Mouse (Mus musculus) liver, embryonic 16.5 days (tissue): ENCODE measurements around the gene Otog. TPM values are rescaled to one million over a fixed set of nuclear protein-coding genes. Genes with fewer than 3 reads are reported as not detected.

ENCODE experiments used
- ATAC-seq: fragments of 200-750 bp; cut with Nextera tagmentation; 2 replicates; pipeline ENCODE4 v1.8.0; 2017; ENCODE audit warnings: low read depth, mild to moderate bottlenecking, moderate number of reproducible peaks, moderate library complexity
- H3K27ac ChIP-seq: fragments of 300-500 bp; sonication (generic); 2 replicates; pipeline ENCODE4 v1.5.1; 2014; ENCODE audit warnings: mild to moderate bottlenecking, low read length
- H3K27me3 ChIP-seq: fragments of 300-500 bp; sonication (generic); 2 replicates; pipeline ENCODE4 v1.6.1; 2014; ENCODE audit warnings: low read depth, low read length, mixed read lengths; ENCODE audit not compliant: control insufficient read depth, insufficient read depth
- H3K36me3 ChIP-seq: fragments of 300-500 bp; sonication (generic); 2 replicates; pipeline ENCODE4 v1.6.1; 2014; ENCODE audit warnings: mild to moderate bottlenecking; ENCODE audit not compliant: control insufficient read depth, insufficient read depth
- H3K4me1 ChIP-seq: fragments of 300-500 bp; sonication (generic); 2 replicates; pipeline ENCODE4 v1.6.1; 2014; ENCODE audit warnings: low read depth, low read length, mixed read lengths; ENCODE audit not compliant: control insufficient read depth
- H3K4me2 ChIP-seq: fragments of 300-500 bp; sonication (generic); 2 replicates; pipeline ENCODE4 v1.6.1; 2014; ENCODE audit warnings: low read depth, low read length, mixed read lengths
- H3K4me3 ChIP-seq: fragments of 300-500 bp; sonication (generic); 2 replicates; pipeline ENCODE4 v1.5.1; 2014; ENCODE audit warnings: low read depth, mild to moderate bottlenecking, low read length
- H3K9ac ChIP-seq: fragments of 300-500 bp; sonication (generic); 2 replicates; pipeline ENCODE4 v1.6.1; 2014; ENCODE audit warnings: low read depth, low read length
- H3K9me3 ChIP-seq: fragments of 300-500 bp; sonication (generic); replicated peaks from 2 replicates; pipeline ENCODE4 v1.6.1; 2016; ENCODE audit warnings: low read length; ENCODE audit not compliant: control insufficient read depth
- WGBS: fragments of 180-500 bp; shearing (Covaris S2); extraction: QIAGEN DNeasy Blood & Tissue Kit; methylation state at CpG from one replicate; pipeline ENCODE4 v1.1.7; 2014; ENCODE audit not compliant: insufficient replicate concordance; 5-methylcytosine and 5-hydroxymethylcytosine counted together
- polyA plus RNA-seq: library from polyadenylated mRNA; unstranded; fragments of >200 nt; fragmentation: Nextera tagmentation; extraction: Ambion mirVana; gene quantifications from 2 replicates; pipeline ENCODE4 v1.2.1, GENCODE M21; 2015

Otog gene
- polyA plus RNA-seq = not detected in 2 replicates

GRCm38 (mm10) chr7:46240696-46241095, at the start of gene Otog:
TSS of gene Otog (plus strand) at chr7:46240987.
- no peak within 1 kb of the TSS for H3K4me2 ChIP-seq
- no peak within 1 kb of the TSS for H3K4me3 ChIP-seq
- no peak for ATAC-seq
- no peak within 1 kb of the TSS for H3K9ac ChIP-seq
- H3K36me3 ChIP-seq = no peaks in the 10 kb centered on the region
- H3K4me1 ChIP-seq = no peaks in the 10 kb centered on the region
- H3K9me3 ChIP-seq = no peaks in the 10 kb centered on the region
- H3K27ac ChIP-seq = no peak within 1 kb of the TSS
- WGBS = 12% methylated on average over 2 of the region's 2 CpGs
- no peaks in the 10 kb centered on the region for H3K27me3 ChIP-seq

GRCm38 (mm10) chr7:46195356-46195755, 45.4 kb upstream of the Otog start:
- Histone ChIP-seq H3K9me3 (no peaks in the 10 kb centered on the region), H3K36me3 (no peaks in the 10 kb centered on the region), H3K4me3 (no peak overlapping the region), H3K4me2 (no peak overlapping the region), H3K27me3 (no peaks in the 10 kb centered on the region), H3K27ac (no peak overlapping the region), H3K9ac (no peak overlapping the region), H3K4me1 (no peaks in the 10 kb centered on the region)
- 54% methylated on average over 5 of the region's 5 CpGs for WGBS
- no peak for ATAC-seq

GRCm38 (mm10) chr7:46200021-46200420, 40.8 kb upstream of the Otog start:
- H3K4me3 ChIP-seq = no peak overlapping the region
- no peak overlapping the region for H3K9ac ChIP-seq
- H3K9me3 ChIP-seq = no peaks in the 10 kb centered on the region
- H3K4me2 ChIP-seq = no peak overlapping the region
- WGBS = 50% methylated on average over 6 of the region's 6 CpGs
- no peaks in the 10 kb centered on the region for H3K36me3 ChIP-seq
- H3K27ac ChIP-seq = no peak overlapping the region
- no peaks in the 10 kb centered on the region for H3K4me1 ChIP-seq
- no peaks in the 10 kb centered on the region for H3K27me3 ChIP-seq
- no peak for ATAC-seq

DNA sequence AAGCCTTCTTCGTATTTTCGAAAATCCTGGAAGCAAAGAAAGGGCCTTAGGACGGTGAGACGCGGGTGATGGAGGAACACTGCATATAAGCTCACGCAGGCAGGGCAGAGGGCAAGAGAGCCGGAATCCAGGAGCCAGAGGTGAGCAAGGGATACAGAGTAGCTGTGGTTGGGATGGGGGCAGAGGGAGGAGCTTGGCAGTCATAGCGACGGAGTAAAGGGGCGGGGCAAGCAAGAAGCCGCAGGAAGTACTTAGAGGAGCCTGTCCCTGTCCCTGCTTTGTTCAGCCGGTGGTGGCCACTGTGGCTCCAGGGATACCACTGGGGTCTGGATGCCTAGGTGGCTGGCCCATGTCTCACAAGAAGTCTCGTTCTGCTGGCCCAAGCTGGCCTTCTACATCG, 39.1 kb upstream of the Otog start:
- no peak overlapping the region for H3K4me2 ChIP-seq

DNA sequence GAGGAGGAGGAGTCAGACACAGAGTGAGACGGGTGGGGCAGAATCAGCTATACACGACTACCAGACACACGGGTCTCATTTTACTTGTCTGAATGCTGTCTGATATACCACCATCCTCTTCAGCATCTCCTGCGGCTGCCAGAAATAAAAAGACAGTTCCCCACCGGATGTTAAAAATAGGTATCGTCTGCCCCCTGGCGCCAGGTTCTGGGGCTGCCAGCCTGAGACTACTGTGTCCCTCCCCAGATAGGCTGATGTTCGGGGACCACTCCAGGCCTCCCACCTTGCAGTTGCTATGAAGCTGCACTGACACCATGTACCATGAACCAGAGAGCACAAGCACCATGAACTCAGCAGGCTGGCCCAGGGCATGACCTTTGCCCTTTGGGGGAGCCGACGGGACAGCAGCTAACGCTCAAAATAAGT, 36.7 kb upstream of the Otog start:
- H3K36me3 ChIP-seq = no peaks in the 10 kb centered on the region
- no peak overlapping the region for H3K9ac ChIP-seq
- WGBS = 38% methylated on average over 11 of the region's 11 CpGs
- ATAC-seq = no peak
- H3K4me3 ChIP-seq = no peak overlapping the region
- no peaks in the 10 kb centered on the region for H3K9me3 ChIP-seq
- H3K27ac ChIP-seq = no peak overlapping the region
- H3K4me2 ChIP-seq = no peak overlapping the region
- no peaks in the 10 kb centered on the region for H3K4me1 ChIP-seq
- H3K27me3 ChIP-seq = no peaks in the 10 kb centered on the region

More for the DNA sequence above, 39.1 kb upstream of the Otog start:
- Histone ChIP-seq H3K9ac (no peak overlapping the region), H3K9me3 (no peaks in the 10 kb centered on the region), H3K27ac (no peak overlapping the region), H3K36me3 (no peaks in the 10 kb centered on the region), H3K4me1 (no peaks in the 10 kb centered on the region), H3K27me3 (no peaks in the 10 kb centered on the region), H3K4me3 (no peak overlapping the region)
- 18% methylated on average over 14 of the region's 14 CpGs for WGBS
- ATAC-seq = no peak

DNA sequence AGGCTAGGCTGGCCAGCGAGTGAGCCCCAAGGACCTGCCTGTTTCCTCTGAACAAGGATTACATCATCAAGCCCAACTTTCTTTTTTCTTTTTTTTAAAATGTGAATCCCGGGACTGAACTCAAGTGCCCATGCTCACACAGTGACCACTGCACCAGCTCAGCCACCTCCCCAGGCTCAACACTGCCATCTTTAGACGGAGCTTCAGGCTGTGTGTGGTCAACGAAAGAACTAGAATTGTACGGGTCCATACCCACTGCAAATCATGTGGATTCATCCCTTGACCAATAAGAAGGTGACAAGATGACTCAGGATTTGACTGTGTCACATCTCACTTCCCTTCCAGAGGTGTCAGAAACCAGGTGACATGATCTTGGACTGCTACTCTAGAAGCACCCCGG, 36.0 kb upstream of the Otog start:
- Histone ChIP-seq H3K27ac (no peak overlapping the region), H3K4me1 (no peaks in the 10 kb centered on the region), H3K9ac (no peak overlapping the region), H3K4me2 (no peak overlapping the region), H3K27me3 (no peaks in the 10 kb centered on the region), H3K9me3 (no peaks in the 10 kb centered on the region), H3K4me3 (no peak overlapping the region), H3K36me3 (no peaks in the 10 kb centered on the region)
- ATAC-seq = no peak
- WGBS = 54% methylated on average over 6 of the region's 6 CpGs

GRCm38 (mm10) chr7:46208131-46208530, 32.7 kb upstream of the Otog start:
- WGBS = 68% methylated on average over 8 of the region's 8 CpGs
- Histone ChIP-seq H3K36me3 (no peaks in the 10 kb centered on the region), H3K4me3 (no peak overlapping the region), H3K27ac (no peak overlapping the region), H3K4me2 (no peak overlapping the region), H3K9me3 (no peaks in the 10 kb centered on the region), H3K9ac (no peak overlapping the region), H3K4me1 (no peaks in the 10 kb centered on the region), H3K27me3 (no peaks in the 10 kb centered on the region)
- ATAC-seq = no peak

DNA sequence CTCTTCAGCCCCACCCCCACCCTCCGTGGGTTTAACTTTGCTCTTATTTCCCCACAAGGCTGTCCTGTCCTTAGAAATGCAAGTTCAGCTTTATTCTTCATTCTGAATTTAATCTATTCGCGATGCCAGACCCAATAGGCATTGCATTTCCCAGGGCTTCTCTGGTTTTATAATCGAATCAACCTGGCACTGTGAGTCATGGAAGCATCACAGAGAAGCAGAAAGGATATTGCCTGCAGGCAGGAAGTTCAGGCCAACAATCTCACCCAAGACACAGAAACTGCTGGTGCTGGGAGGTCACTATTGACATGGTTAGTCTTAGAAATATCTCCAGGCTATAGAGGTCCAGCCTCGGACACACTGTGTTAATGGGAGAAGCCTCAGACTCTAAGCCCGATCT, 30.5 kb upstream of the Otog start:
- Histone ChIP-seq H3K9me3 (no peaks in the 10 kb centered on the region), H3K4me2 (no peak overlapping the region), H3K4me1 (no peaks in the 10 kb centered on the region), H3K36me3 (no peaks in the 10 kb centered on the region), H3K4me3 (no peak overlapping the region), H3K27me3 (no peaks in the 10 kb centered on the region), H3K27ac (no peak overlapping the region), H3K9ac (no peak overlapping the region)
- no peak for ATAC-seq
- WGBS = 63% methylated on average over 6 of the region's 6 CpGs

GRCm38 (mm10) chr7:46216481-46216880, 24.3 kb upstream of the Otog start:
- Histone ChIP-seq H3K4me2 (no peak overlapping the region), H3K4me3 (no peak overlapping the region), H3K27ac (no peak overlapping the region), H3K9ac (no peak overlapping the region), H3K9me3 (no peaks in the 10 kb centered on the region), H3K27me3 (no peaks in the 10 kb centered on the region), H3K4me1 (no peaks in the 10 kb centered on the region), H3K36me3 (no peaks in the 10 kb centered on the region)
- no peak for ATAC-seq
- WGBS = 45% methylated on average over 2 of the region's 2 CpGs
